Mouse (Mus musculus) small intestine, adult 2 months (tissue): ENCODE measurements around the gene Olfr1425.

Experiments
- CTCF ChIP-seq: fragments of 200-500 bp; IDR thresholded peaks from 2 replicates; pipeline ENCODE4 v1.5.1; 2012; ENCODE audit warnings: low read depth, mild to moderate bottlenecking, control low read depth, inconsistent platforms, low read length, moderate library complexity, mixed read lengths; ENCODE audit not compliant: insufficient replicate concordance, insufficient read length; ENCODE audit errors: extremely low read depth
- POLR2A ChIP-seq: fragments of 200-500 bp; IDR thresholded peaks from 2 replicates; pipeline ENCODE4 v1.6.1; 2012; ENCODE audit warnings: low read depth, mild to moderate bottlenecking, control low read depth, inconsistent platforms, low read length, moderate library complexity

GRCm38 (mm10) chr19:12026606-12027005, 50.9 kb downstream of the Olfr1425 start:
- TF ChIP-seq CTCF (no peak), POLR2A (no peak)
